Mouse (Mus musculus) hindlimb bud, embryonic 11.5 days (tissue): ENCODE measurements around the gene Mlh3.

Source experiments
- DNase-seq: peaks from one replicate; pipeline ENCODE4 v3.0.0-alpha.2; 2012; ENCODE audit warnings: low read depth, low spot score; ENCODE audit errors: extremely low spot score

The Mlh3 gene

DNA sequence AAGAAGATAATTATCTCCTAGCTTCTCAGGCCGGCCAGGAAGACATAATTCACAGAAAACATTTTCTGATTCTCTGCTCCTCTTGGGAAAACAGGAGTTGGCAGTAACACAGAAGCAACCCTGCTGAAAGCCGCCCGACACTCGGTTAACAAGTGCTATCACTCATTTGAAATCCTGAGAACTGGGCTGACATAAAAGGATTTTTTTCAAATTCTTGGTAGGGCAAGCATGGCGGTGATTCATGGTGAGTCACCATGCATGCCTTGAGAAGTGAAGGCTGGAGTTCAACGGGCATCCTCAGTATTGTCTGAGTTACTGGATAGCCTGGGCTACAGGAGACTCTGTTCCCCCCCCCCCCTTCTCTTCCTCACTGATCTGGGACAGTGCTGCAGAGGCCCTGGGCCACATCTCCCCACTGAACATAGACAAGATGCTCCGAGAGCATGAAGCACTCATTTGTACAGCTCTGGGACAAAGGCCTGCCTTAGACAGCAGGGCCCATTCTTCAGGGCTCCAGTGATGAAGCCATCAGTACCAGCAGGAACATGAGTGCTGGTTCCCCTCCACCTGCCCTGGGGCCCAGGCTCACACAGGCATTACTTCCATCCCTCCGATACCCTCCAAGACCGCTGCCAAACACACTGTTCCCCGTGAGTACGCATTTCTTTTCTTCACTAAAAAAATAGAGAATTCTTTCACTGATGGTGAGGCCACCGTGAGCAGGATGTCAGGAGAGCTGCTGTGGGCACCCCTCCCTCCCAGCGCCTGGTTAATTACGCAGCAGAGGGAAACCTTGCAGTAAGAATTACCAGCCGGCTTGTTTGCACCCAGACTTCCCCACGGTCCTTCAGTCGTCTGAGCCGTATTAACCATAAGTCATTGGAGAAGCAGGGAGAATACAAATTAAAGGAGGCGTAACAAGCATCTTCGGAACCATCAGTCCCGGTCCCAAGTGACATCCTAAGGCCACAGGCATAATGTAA lies 36.7 kb downstream of the Mlh3 start:
- no peak for DNase-seq

DNA sequence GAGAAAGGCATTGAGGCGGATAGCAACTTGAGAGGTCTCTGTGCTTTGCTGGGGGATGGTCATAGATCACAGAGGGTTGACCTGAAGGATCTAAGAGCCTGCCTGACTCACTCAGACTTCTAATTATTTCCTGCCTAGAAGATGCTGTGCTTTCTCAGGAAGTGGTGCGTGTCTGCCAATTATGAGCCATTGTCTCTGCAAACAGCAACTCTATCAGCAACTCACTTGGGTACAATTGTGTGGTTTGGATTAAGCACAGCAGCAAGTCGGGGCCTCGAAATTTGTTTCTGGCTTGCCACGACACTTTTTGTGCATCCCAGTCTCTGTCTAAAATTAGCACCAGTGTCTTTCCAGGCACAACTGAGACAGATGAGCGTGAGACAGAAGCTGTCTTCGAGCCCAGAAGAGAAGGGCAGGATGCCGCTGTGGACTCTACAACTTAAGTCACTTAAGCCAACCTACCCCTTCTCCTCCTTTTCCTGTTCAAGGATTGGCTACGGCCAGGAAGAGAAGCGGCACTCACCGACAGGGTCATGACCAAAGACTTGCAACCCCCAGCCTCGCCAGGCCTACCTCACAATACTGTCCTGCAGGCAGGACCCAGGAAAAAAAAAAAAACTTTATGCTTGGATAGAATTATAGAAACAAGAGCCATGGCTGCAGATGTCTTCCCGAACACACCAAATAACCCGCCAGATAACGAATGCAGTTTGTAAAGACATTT lies 42.4 kb downstream of the Mlh3 start:
- no peak for DNase-seq

DNA sequence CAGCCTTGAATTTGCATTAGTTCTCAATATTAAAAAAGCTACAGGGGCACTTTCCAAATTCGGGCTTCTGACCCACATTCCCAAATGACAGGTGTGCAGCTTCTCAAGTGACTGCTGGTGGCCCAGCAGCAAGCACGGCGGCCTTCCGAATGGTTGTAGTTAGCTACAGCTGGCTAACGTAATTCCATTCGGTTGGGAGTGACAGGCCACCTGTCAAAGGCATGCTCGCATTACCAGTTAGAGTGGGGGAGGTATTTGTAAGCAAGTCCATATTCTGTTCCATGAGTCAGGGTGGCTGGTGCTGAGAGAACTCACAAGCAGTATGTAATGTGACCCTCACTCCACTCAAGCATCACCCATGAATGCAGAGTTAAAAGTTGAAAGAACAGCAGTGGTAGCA lies 43.2 kb downstream of the Mlh3 start:
- DNase-seq, result no peak

DNA sequence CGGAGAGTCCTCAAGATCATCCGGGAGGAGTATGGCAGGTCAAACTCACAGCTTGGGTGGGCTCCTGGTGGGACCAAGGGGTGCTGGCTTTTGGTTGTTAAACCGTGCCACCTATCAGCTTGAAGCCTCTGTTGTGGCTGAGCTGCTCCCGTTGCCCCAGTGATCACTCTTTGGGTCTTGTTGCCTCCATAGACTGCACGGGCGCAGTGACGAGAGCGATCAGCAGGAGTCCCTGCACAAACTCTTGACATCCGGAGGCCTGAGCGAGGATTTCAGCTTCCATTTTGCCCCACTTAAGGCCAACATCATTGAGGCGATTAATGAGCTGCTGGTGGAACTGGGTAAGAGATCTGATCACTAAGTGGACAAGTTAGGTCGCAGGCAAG lies 50.5 kb downstream of the Mlh3 start:
- no peak for DNase-seq

DNA sequence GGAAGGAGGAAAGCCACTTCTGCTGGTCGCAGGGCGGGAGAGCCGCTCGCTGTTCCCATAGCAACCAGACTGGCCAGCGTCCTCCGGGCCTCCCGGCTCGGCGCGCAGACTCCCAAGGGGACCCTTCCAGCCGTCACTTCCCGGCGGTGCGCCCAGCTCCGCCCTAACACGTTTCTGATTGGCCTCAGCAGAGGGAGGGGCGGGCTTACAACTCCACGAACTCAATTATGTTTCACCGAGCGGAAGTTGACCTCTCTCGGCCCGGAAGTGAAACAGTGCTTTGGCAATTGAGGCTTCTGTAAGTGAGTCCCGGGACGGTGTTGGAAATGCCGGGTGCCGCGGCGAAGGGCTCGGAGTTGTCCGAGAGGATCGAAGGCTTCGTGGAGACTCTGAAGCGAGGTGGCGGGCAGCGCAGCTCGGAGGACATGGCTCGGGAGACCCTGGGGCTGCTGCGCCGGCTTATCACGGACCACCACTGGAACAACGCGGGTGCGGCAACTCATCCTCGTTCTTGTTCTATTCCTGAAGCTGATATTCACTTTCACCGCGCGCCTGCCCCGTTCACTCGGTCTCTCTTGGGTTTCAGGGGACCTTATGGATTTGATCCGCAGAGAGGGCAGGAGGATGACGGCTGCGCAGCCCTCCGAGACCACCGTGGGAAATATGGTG lies 51.0 kb downstream of the Mlh3 start, which contains the start of gene Eif2b2:
TSS of gene Eif2b2 (plus strand) at position 246 of the 669 bp plus-strand sequence.
- DNase-seq, result peak; percentile 90

DNA sequence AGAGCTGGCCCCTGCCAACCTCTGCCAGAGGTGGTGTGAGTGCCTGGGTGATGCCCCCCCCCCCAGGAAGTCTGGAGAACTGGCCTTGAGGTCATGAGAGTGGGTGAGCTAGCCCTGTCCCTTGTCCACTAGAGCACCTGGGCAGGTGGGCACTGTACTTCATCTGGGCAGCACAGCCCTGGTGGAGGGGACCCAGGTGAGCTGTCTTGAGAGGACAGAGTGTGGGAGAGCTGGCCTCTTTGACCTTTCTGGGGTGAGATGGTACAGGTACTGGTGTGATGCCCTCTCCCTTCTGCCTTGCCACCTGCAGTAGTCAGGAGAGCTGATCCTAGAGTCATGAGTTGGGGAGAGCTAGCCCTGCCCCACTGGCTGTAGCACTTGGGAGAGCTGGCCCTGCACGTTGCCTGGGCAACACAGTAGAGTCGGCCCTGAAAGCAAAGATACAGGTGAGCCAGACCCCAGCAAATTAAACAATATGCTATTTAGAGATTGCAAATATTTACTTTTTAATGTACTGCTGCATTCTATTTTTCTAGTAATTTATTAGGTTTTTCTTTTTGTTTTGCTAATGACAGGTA lies 52.6 kb downstream of the Mlh3 start:
- no peak for DNase-seq

DNA sequence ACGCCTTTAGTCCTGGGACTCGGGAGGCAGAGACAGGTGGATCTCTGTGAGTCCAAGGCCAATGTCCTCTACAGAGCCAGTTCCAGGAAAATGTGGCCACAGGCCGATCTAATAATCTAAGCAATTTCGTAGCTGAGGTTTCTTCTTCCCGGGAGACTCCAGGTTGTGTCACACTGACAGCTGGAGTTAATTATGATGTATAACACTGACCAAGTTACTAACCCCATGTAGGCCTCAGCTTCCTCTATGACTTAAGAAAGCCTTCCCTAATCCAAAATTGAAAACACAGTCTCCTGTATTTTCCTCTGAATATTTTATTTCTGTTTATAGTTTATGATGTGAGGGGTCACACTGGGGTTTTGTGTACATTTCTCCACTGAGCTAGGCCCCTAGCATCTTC lies 55.4 kb downstream of the Mlh3 start:
- DNase-seq, result no peak

DNA sequence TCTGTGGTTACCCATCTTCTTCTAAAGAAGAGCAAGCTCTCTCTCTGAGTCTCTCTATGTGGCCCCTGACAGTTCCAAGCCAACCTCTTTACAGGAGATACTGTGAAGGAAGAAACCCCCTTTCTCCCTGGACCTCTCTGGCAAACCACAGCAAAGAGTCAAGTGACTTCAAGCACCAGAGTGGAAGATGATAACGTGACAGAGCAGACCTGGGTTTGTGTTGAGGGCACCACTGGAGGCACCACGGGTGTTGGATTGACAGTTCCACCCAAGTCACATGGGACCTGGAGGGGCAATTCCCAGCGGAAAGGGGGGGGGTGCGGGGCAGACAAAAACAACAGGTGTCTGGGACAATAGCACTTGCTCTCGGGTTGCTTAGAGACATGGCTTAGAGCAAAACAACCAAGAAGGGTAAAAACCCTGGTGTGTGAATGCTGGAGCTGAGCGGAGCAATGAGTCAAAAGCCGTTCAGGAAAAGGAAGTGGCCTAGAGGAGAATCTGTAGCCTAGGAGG lies 61.7 kb downstream of the Mlh3 start:
- no peak for DNase-seq

DNA sequence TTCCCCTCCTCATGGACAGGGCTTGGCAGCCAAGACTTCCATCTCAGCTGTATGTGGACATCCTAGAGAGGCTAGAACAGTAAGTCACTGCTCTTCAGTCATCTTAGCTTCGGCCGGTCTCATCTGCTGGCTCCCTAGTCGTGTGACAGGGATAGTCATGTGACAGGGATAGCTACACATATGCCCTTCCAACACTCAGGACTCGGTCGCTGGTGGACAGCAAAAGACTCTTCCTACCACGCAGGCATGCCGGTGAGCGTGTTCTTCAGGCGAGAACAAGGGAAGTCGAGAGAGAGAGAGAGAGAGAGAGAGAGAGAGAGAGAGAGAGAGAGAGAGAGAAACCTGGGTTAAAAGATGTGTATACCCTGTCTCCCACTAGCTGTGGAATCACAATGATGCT lies 65.0 kb downstream of the Mlh3 start:
- no peak for DNase-seq

DNA sequence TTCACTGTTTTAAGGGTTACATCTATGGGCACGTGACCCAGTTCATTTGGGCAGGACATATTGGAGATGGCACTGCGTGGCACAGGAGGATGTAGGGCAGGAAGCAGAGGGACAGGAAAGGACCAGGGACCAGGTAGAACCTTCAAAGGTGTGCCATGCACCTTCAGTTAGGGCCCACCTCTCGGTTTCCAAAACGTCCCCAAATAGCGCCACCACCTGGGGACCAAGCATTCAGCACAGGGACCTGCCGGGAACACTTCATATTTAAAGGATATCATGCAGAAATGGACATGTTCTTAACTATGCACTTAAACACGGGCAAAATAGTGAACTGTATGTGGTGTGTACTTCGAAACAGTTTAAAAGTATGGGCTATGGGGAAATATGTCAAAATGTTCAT lies 66.3 kb downstream of the Mlh3 start:
- no peak for DNase-seq

DNA sequence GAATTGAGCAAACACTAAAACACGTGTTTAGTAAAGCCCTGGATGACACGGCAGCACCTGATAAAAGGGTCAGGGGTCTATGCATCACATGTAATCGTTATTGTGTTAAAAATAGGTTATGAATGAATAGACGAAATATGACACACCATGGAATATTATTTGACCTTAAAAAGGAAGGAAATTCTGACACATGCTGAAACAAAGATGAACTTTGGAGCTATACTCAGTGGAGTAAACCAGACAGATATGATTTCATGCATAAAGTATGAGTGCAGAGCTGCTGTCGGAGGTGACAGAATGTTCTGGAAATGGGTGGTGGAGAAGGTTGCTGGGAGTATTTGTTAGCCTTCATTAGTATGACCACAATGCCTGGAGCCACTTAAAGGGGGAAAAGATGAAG lies 66.7 kb downstream of the Mlh3 start:
- DNase-seq, result no peak

DNA sequence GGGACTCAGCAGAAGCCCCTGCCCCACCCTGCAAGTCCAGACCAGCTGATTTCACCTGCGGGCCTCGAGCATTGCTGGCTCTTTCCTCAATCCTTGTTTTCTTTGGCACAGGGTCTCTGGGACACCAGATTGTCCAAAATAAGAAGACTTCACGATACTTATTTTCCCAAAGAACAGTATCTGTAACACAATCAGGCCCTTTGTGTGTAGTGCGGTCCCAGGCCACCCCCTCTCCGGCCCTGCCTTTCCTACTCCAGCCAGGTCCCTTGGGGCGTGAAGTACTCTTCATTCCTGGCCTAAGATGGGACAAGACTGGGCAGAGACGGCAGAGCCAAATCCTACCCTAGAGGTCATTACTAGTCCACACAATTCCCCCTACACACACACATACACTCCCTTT lies 68.2 kb downstream of the Mlh3 start:
- no peak for DNase-seq

DNA sequence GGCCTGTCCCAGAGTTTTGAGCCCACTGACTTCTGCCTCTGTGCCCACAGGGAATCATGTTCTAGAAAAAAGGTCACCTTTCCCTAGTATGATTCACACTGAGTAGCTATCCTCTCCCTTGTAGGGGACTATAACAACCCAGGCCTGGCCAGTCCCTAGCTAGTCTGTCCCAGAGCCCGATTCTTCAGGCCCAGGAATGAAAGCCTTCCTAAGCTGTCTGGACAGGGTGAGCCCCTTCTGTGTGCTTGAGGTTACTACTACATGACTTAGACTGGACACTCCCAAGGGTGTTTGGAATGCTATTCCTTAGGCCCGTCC lies 68.6 kb downstream of the Mlh3 start:
- no peak for DNase-seq

DNA sequence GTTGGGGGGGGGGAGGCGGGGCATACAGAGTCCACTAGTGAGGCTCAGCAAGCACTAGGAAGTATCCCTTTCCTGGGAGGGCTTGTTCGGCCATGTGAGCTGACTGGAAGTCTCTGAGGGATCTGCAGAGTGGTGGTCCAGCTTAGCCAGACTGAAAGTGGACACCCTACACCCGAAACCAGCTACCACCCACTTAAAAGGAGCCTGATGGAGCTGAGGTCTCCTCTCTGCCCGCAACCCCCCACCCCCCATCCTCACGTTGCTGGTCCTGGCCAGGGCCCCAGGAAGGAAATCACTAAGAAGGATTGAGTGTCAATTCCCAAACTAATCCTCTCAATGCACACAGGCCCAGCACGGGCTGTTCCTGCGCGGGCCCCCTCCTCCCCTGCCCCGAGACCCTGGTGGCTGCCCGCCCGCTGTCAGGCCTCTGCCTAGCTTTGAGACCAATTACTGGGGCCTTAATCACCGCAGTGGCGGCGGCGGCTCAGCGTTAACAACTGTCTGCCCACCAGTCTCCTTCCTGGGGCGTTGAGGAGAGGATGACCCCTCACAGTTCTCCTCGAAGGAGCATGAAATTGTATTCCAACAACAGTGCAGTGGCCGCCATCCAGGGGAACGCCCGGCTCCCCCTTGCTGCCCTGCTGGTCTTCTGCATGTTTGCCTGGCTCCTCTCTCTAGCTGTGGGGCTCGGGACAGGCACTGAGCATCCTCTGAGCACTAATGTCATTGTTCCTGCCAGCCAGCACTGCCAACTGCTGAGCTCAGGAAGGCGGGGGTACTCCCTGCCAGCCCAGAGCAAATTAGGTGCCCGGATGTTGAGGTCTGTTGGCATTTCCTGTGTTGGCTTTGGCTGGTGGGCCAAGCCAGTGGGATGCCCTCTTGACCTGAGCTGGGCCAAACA lies 69.2 kb downstream of the Mlh3 start:
- no peak for DNase-seq

DNA sequence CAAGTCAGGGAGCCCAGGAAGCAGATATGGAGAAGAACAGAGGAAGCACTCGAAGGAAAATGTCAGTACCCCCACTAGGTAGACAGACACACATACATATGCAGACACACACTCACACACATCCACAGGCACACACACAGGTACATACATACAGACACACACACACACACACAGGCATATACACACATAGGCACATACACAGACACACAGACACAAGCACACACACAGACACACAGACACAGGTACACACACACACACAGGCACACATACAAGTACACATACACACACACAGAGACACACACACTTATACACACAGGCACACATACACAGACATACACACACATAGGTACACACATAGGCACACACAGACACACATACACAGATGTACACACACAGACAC lies 70.4 kb downstream of the Mlh3 start:
- no peak for DNase-seq

DNA sequence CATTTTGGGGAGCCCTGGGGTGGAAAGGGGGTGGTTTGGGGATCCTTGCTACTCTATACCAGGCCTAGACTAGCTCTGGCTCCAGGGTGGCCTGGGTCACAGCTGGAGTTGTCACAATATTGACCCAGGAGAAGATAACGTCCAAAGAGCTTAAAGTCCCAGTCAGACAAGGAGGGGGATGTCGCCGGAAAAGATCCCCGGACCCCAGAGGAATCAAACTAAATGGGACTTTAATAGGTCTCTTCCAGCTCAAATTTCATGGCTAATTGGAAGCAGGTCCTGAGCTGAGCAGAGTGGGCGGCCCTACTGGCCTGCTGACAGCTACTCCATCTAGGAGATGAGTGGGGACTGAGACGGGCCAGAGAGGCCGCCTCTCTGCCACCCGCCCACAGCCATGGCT lies 72.5 kb downstream of the Mlh3 start:
- peak; percentile 47 for DNase-seq

DNA sequence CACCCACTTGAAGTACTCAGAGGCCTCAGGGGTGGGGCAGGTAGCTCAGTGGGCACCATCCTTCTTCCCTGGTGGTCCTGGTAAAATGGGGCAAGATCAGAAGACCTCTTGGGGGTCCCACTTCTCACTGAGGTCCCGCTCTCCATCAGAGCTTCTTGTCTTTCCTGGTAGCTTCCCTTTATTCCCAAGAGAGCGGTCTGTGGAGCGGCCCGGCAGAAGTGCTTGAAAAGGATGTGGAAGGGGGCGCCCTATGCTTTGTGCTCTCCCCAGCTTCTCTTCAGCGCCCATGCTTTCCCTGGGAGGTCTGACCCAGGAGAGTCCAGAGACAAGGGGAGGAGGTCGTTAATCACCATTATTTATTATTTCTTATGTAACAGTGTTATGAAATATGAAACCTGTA lies 73.0 kb downstream of the Mlh3 start:
- no peak for DNase-seq

DNA sequence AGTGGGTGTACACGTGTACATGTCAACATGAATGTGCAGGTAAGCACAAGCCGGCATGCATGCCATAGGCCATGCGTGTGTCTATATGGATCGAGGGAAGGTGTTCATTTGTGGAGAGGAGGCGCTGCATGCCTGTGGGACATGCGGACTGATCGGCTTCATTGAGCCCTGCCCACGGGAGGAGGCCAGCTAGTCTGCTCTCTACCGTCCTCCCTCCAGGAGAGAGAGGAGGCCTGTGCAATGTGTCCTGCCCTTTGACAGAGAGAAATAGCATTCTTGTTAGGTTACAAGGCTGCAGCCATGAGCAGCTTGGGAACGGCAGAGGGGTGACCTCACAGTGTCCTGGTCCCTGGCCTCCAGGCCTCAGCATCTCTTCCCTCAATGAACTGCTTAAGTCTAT lies 74.2 kb downstream of the Mlh3 start:
- no peak for DNase-seq

DNA sequence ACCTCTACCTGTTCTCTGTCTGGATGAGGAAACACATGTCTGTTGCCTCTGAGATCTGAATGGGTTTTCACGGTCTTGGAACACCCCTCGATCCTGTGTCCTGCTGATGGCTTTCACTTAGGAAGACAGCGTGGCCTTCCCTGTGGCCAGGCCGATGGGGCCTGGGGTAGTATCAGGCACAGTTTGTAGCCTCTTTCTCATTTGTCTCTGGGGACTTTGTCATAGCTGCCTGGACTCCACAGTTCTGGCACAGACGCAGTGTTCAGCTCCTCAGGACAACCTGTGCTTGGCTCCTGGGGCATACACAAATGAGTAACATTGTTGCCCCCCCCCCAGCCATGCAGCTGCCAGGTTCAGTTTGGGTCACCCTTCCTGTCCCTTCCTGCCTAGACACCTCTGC lies 75.3 kb downstream of the Mlh3 start:
- no peak for DNase-seq

DNA sequence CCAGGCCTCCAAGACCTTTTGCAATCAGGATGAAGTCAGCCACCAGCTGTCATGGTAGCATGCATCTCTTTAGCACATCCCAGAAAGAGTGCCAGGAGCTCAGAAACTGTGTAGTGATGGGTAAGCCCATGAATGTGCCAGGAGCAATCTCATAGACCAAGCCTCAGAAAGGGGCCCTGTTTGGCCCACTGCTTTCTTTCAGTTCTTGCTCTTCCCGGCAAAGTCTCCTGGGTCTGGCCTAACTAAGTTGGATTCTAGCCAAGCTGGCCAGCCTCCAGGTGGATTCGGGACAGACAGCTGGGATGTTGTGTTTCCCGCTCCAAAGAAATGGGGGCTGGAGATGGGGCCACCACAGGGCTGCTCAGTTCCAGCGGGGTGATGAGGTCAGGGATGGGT lies 75.8 kb downstream of the Mlh3 start:
- DNase-seq, result no peak
